Mouse (Mus musculus): ENCODE data around the gene Tnfsf11. TPM values are rescaled to one million over a fixed set of nuclear protein-coding genes. Genes with fewer than 3 reads are reported as not detected.

Tnfsf11 gene
- polyA plus RNA-seq, 1 experiment from 2014 or later = not detected

- Histone ChIP-seq H3K4me3 (ENCODE audit: low read depth, low read length) (no peak overlapping the region), H3K4me1 (ENCODE audit: control insufficient read depth, insufficient read depth, low read length) (no peaks in the 10 kb centered on the region), H3K9me3 (replicated peaks; ENCODE audit: control insufficient read depth, low read length, poor library complexity, severe bottlenecking) (no peaks in the 10 kb centered on the region), H3K36me3 (ENCODE audit: control insufficient read depth, insufficient read depth, low read length) (no peaks in the 10 kb centered on the region), H3K27me3 (ENCODE audit: control insufficient read depth, insufficient read depth, low read depth, low read length) (peaks cover 5% of the 10 kb centered on the region), H3K4me2 (ENCODE audit: low read length) (no peak overlapping the region), H3K27ac (ENCODE audit: low read length) (no peak overlapping the region), H3K9ac (ENCODE audit: low read depth, low read length) (no peak overlapping the region)
- 86% methylated on average over 3 of the region's 3 CpGs for WGBS
- no peak for ATAC-seq
Observed at GRCm38 (mm10) chr14:78300914-78301313, 6.9 kb downstream of the Tnfsf11 start.

- Histone ChIP-seq H3K27me3 (ENCODE audit: control insufficient read depth, insufficient read depth, low read depth, low read length) (peaks cover 6% of the 10 kb centered on the region; the same call in 1 of the 2 replicates), H3K4me1 (ENCODE audit: control insufficient read depth, insufficient read depth, low read length) (peaks cover 9% of the 10 kb centered on the region), H3K4me2 (ENCODE audit: low read length) (no peak overlapping the region), H3K4me3 (ENCODE audit: low read depth, low read length) (no peak overlapping the region), H3K9ac (ENCODE audit: low read depth, low read length) (no peak overlapping the region), H3K27ac (ENCODE audit: low read length) (no peak overlapping the region), H3K36me3 (ENCODE audit: control insufficient read depth, insufficient read depth, low read length) (no peaks in the 10 kb centered on the region), H3K9me3 (replicated peaks; ENCODE audit: control insufficient read depth, low read length, poor library complexity, severe bottlenecking) (0 out of 2 replicates have a peak, but pooled peaks cover 2% of the 10 kb centered on the region)
- WGBS = 92% methylated on average over 7 of the region's 7 CpGs
- no peak for ATAC-seq
Observed at GRCm38 (mm10) chr14:78292687-78293086, 15.2 kb downstream of the Tnfsf11 start.

GRCm38 (mm10) chr14:78289912-78290523 is 17.8 kb downstream of the Tnfsf11 start:
- no peak for ATAC-seq
- peaks cover 15% of the 10 kb centered on the region for H3K4me1 ChIP-seq (ENCODE audit: control insufficient read depth, insufficient read depth, low read length)
- H3K27me3 ChIP-seq (ENCODE audit: control insufficient read depth, insufficient read depth, low read depth, low read length) = peaks cover 6% of the 10 kb centered on the region; the same call in 1 of the 2 replicates
- no peak overlapping the region for H3K4me2 ChIP-seq (ENCODE audit: low read length)
- WGBS = 57% methylated on average over 9 of the region's 9 CpGs
- H3K4me3 ChIP-seq (ENCODE audit: low read depth, low read length) = no peak overlapping the region
- H3K36me3 ChIP-seq (ENCODE audit: control insufficient read depth, insufficient read depth, low read length) = no peaks in the 10 kb centered on the region
- H3K9me3 ChIP-seq (replicated peaks; ENCODE audit: control insufficient read depth, low read length, poor library complexity, severe bottlenecking) = 0 out of 2 replicates have a peak, but pooled peaks cover 2% of the 10 kb centered on the region
- H3K9ac ChIP-seq (ENCODE audit: low read depth, low read length) = no peak overlapping the region
- no peak overlapping the region for H3K27ac ChIP-seq (ENCODE audit: low read length)

GRCm38 (mm10) chr14:78288903-78289302 is 18.9 kb downstream of the Tnfsf11 start:
- Histone ChIP-seq H3K9ac (ENCODE audit: low read depth, low read length) (no peak overlapping the region), H3K9me3 (replicated peaks; ENCODE audit: control insufficient read depth, low read length, poor library complexity, severe bottlenecking) (0 out of 2 replicates have a peak, but pooled peaks cover 2% of the 10 kb centered on the region), H3K27me3 (ENCODE audit: control insufficient read depth, insufficient read depth, low read depth, low read length) (peaks cover 6% of the 10 kb centered on the region; the same call in 1 of the 2 replicates), H3K36me3 (ENCODE audit: control insufficient read depth, insufficient read depth, low read length) (no peaks in the 10 kb centered on the region), H3K4me2 (ENCODE audit: low read length) (no peak overlapping the region), H3K27ac (ENCODE audit: low read length) (no peak overlapping the region), H3K4me3 (ENCODE audit: low read depth, low read length) (no peak overlapping the region), H3K4me1 (ENCODE audit: control insufficient read depth, insufficient read depth, low read length) (peaks cover 15% of the 10 kb centered on the region)
- no peak; the same call in 1 of the 2 replicates for ATAC-seq
- WGBS = 6% methylated on average over 5 of the region's 5 CpGs

- Histone ChIP-seq H3K36me3 (ENCODE audit: control insufficient read depth, insufficient read depth, low read length) (no peaks in the 10 kb centered on the region), H3K4me1 (ENCODE audit: control insufficient read depth, insufficient read depth, low read length) (peaks cover 15% of the 10 kb centered on the region), H3K4me2 (ENCODE audit: low read length) (no peak overlapping the region), H3K27me3 (ENCODE audit: control insufficient read depth, insufficient read depth, low read depth, low read length) (peaks cover 6% of the 10 kb centered on the region; the same call in 1 of the 2 replicates), H3K9me3 (replicated peaks; ENCODE audit: control insufficient read depth, low read length, poor library complexity, severe bottlenecking) (no peaks in the 10 kb centered on the region), H3K27ac (ENCODE audit: low read length) (no peak overlapping the region), H3K9ac (ENCODE audit: low read depth, low read length) (no peak overlapping the region), H3K4me3 (ENCODE audit: low read depth, low read length) (no peak overlapping the region)
- no peak for ATAC-seq
- 27% methylated on average over 7 of the region's 7 CpGs for WGBS
Observed at GRCm38 (mm10) chr14:78287906-78288800, 19.7 kb downstream of the Tnfsf11 start.

- H3K4me2 ChIP-seq (ENCODE audit: low read length) = no peak overlapping the region
- no peaks in the 10 kb centered on the region for H3K36me3 ChIP-seq (ENCODE audit: control insufficient read depth, insufficient read depth, low read length)
- 13% methylated on average over 5 of the region's 5 CpGs for WGBS
- no peak overlapping the region for H3K4me3 ChIP-seq (ENCODE audit: low read depth, low read length)
- H3K27ac ChIP-seq (ENCODE audit: low read length) = no peak overlapping the region
- H3K27me3 ChIP-seq (ENCODE audit: control insufficient read depth, insufficient read depth, low read depth, low read length) = peaks cover 1% of the 10 kb centered on the region; the same call in 1 of the 2 replicates
- H3K4me1 ChIP-seq (ENCODE audit: control insufficient read depth, insufficient read depth, low read length) = peaks cover 15% of the 10 kb centered on the region
- no peaks in the 10 kb centered on the region for H3K9me3 ChIP-seq (replicated peaks; ENCODE audit: control insufficient read depth, low read length, poor library complexity, severe bottlenecking)
- ATAC-seq = no peak
- no peak overlapping the region for H3K9ac ChIP-seq (ENCODE audit: low read depth, low read length)
Observed at GRCm38 (mm10) chr14:78286011-78286548, 21.8 kb downstream of the Tnfsf11 start.

GRCm38 (mm10) chr14:78282490-78282889 is 25.4 kb downstream of the Tnfsf11 start:
- no peak for ATAC-seq

GRCm38 (mm10) chr14:78276395-78276930 is 31.4 kb downstream of the Tnfsf11 start:
- 77% methylated on average over 18 of the region's 18 CpGs for WGBS
- Histone ChIP-seq H3K9ac (ENCODE audit: low read depth, low read length) (no peak overlapping the region), H3K4me1 (ENCODE audit: control insufficient read depth, insufficient read depth, low read length) (0 out of 2 replicates have a peak, but pooled peaks cover 2% of the 10 kb centered on the region), H3K27ac (ENCODE audit: low read length) (no peak overlapping the region), H3K36me3 (ENCODE audit: control insufficient read depth, insufficient read depth, low read length) (no peaks in the 10 kb centered on the region), H3K4me3 (ENCODE audit: low read depth, low read length) (no peak overlapping the region), H3K4me2 (ENCODE audit: low read length) (no peak overlapping the region), H3K9me3 (replicated peaks; ENCODE audit: control insufficient read depth, low read length, poor library complexity, severe bottlenecking) (no peaks in the 10 kb centered on the region), H3K27me3 (ENCODE audit: control insufficient read depth, insufficient read depth, low read depth, low read length) (no peaks in the 10 kb centered on the region)
- no peak for ATAC-seq

More at GRCm38 (mm10) chr14:78282490-78282889, 25.4 kb downstream of the Tnfsf11 start:
- H3K36me3 ChIP-seq (ENCODE audit: control insufficient read depth, insufficient read depth, low read length) = no peaks in the 10 kb centered on the region
- H3K4me2 ChIP-seq (ENCODE audit: low read length) = no peak overlapping the region
- no peak overlapping the region for H3K27ac ChIP-seq (ENCODE audit: low read length)
- H3K27me3 ChIP-seq (ENCODE audit: control insufficient read depth, insufficient read depth, low read depth, low read length) = no peaks in the 10 kb centered on the region
- peaks cover 6% of the 10 kb centered on the region for H3K4me1 ChIP-seq (ENCODE audit: control insufficient read depth, insufficient read depth, low read length)
- H3K9ac ChIP-seq (ENCODE audit: low read depth, low read length) = no peak overlapping the region
- H3K9me3 ChIP-seq (replicated peaks; ENCODE audit: control insufficient read depth, low read length, poor library complexity, severe bottlenecking) = no peaks in the 10 kb centered on the region
- WGBS = 63% methylated on average over 11 of the region's 11 CpGs
- H3K4me3 ChIP-seq (ENCODE audit: low read depth, low read length) = no peak overlapping the region

Data from midbrain, embryonic 16.5 days (tissue).